Mouse (Mus musculus) adrenal gland (tissue): ENCODE results near the gene 2610028H24Rik.

Source experiments
- intact Hi-C: fragments of 180-260 bp; cut with DNase I; formaldehyde crosslinking; loops from one replicate; pipeline ENCODE4 v1.15.1; 2025

The 2610028H24Rik gene

GRCm38 (mm10) chr10:76488265-76488664 is 39.4 kb downstream of the 2610028H24Rik start:
- intact Hi-C loops = no loop called here

- intact Hi-C loops = no loop called here
Observed at GRCm38 (mm10) chr10:76489205-76489604, 40.3 kb downstream of the 2610028H24Rik start.

GRCm38 (mm10) chr10:76493527-76493926 is 44.6 kb downstream of the 2610028H24Rik start:
- intact Hi-C loops = no loop called here

GRCm38 (mm10) chr10:76495501-76495900 is 46.6 kb downstream of the 2610028H24Rik start:
- intact Hi-C loops = no loop called here

GRCm38 (mm10) chr10:76496366-76496765 is 47.5 kb downstream of the 2610028H24Rik start:
- intact Hi-C loops = no loop called here

GRCm38 (mm10) chr10:76497522-76497921 is 48.6 kb downstream of the 2610028H24Rik start:
- intact Hi-C loops = no loop called here

- intact Hi-C loops = no loop called here
Observed at GRCm38 (mm10) chr10:76504271-76504943, 55.5 kb downstream of the 2610028H24Rik start.

GRCm38 (mm10) chr10:76505865-76506264 is 57.0 kb downstream of the 2610028H24Rik start:
- intact Hi-C loops = no loop called here
